Mouse (Mus musculus): Measurements from ENCODE around the gene Dmrt2.

DNA sequence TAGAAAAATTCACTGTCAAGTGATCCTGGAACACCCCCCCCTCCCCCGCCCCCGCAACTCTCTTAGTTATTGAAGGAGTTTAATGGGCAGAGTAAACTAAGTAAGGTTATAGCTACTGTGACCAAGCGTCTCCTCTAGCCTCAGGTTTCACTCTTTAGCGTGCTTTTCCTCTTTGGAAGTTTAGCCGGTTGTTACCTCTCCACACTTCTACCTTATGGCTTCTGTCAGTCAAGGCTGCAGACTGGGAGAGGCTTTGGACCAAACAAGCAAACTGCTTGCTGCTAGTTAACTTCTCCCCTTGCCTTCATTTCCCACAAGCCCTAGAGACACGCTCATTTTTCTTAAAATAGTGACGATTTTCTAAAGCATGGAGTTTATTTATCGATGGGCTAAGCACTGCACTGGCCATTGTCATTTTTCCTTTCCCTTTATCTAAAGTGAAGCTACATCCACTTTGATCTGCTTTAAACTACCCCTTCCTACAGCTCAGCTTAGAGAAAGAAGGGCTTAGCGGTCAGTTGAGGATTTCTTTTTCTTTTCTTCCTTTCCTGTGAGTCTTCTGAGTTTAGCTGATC, 3.7 kb downstream of the Dmrt2 start:
- TF ChIP-seq CTCF (IDR thresholded peaks at IDR 0.05; ENCODE audit: low read depth, low read length), result no peak
- TF ChIP-seq POLR2A (IDR thresholded peaks at IDR 0.05; ENCODE audit: borderline replicate concordance, low read depth, low read length), result no peak

Data from bone marrow macrophage, adult 2 months (primary cell).